Mouse (Mus musculus): ENCODE data around the gene Kcnq5. TPM values are rescaled to one million over a fixed set of nuclear protein-coding genes. Genes with fewer than 3 reads are reported as not detected.

The Kcnq5 gene
- total and polyA plus RNA-seq, 3 experiments: 6.5 to 8.7 (median 8.2) TPM

DNA sequence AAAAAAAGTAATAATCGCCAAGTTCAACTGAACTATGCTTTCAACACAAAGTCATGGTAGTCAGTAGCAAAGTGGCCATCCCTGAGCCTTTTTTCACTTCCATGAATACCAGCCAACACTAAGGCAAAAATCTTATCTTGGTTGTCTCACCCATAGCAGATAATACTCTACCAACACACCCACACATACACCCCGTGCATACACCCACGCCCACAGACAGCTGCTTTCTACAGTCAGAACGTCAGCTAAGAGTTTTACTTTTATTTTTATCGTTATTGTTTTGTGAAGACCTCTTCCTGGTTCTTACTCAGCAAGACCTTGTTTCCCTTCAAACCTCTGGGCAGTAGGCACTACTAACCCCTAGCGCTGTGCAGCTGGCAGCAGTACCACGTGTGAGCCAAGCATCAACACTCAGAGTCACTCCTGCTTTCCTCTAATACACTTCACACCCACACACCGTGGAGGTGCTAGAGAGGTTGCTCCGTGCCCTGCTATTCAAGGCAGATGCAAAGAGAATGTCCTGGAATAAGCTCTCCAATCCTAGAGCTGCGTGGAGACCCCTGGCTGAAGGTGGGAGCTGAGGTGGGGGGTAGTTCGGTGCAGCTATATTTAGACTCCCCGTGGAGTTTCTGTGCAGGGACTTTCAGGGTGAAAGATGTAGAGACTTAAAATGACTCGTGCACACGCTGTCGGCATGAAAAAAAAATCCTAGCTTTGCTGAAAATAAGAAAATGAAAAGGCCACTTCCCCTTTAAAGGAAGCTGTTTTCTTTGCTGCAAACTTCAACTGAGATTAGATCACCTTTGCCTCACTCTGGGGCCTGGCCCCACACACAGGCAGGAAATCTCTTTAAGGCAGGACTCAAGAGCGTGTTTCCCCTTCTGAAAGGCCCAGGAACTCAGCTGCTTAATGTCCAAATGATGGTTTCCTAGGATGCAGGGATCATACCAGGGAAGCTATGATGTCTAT, 1.4 kb upstream of the Kcnq5 start:
- peak overlapping the region; percentile 10 to 80 (median 68) for H3K4me3 ChIP-seq (replicated peaks in 1 of 3; ENCODE audit: low read depth in 2 of 3, low read length in 2 of 3, poor library complexity in 1 of 3)
- no peaks in the 10 kb centered on the region for H3K36me3 ChIP-seq (replicated peaks in 1 of 2; ENCODE audit: control insufficient read depth in 1 of 2, insufficient read depth in 1 of 2, low read length in 1 of 2)
- dilution Hi-C loops (cut with MboI; ENCODE audit: extremely low pct_ligation_motif_present, extremely low pct_unique_long_range_greater_than_20kb, low sequenced_read_pairs): no loop called here
- H3K9me3 ChIP-seq (replicated peaks; ENCODE audit: low read length): no peaks in the 10 kb centered on the region
- peak; percentile 76 for DNase-seq (ENCODE audit: extremely low read depth)
- in situ Hi-C loops (cut with MboI; ENCODE audit: low pct_ligation_motif_present, low pct_unique_long_range_greater_than_20kb, low sequenced_read_pairs): loop anchor here (25.0 kb wide), 2 partner anchors 299 to 351 kb away; no protein-coding TSS in a partner anchor
- H3K27ac ChIP-seq (ENCODE audit: insufficient read depth, low read depth): peak overlapping the region; percentile 79
- peak overlapping the region; percentile 73 for H3K9ac ChIP-seq (ENCODE audit: insufficient read depth, low read depth)
- peaks cover 0 to 24% of the 10 kb centered on the region in 2 experiments; a peak in 2 of 4 replicates for H3K4me1 ChIP-seq (ENCODE audit: control insufficient read depth in 1 of 2, insufficient read depth in 2 of 2)
- H3K79me2 ChIP-seq (replicated peaks; ENCODE audit: control insufficient read depth, extremely low read depth, insufficient read depth, poor library complexity, severe bottlenecking): peaks cover 9% of the 10 kb centered on the region
- H3K4me2 ChIP-seq (ENCODE audit: insufficient read depth, low read depth, poor library complexity, severe bottlenecking): peak overlapping the region; percentile 76
- no peaks in the 10 kb centered on the region for H3K27me3 ChIP-seq (replicated peaks)
- no peak for TF ChIP-seq NRF1 (IDR thresholded peaks at IDR 0.05; ENCODE audit: low read depth, low read length)
- TF ChIP-seq CHD2 (IDR thresholded peaks at IDR 0.05; ENCODE audit: low read length): no peak
- TF ChIP-seq E2F4 (IDR thresholded peaks at IDR 0.05; ENCODE audit: insufficient replicate concordance, low read depth, low read length): no peak
- TF ChIP-seq CTCF (conservative IDR thresholded peaks at IDR 0.05 in 1 of 2, IDR thresholded peaks at IDR 0.05 in 1 of 2; ENCODE audit: low read depth in 2 of 2, low read length in 2 of 2): no peak
- 0 out of 2 replicates have a peak, but pooled peaks have one; percentile 62 for TF ChIP-seq MAZ (IDR thresholded peaks at IDR 0.05; ENCODE audit: low read depth, low read length)
- no peak; the same call in 1 of the 2 replicates for TF ChIP-seq RAD21 (IDR thresholded peaks at IDR 0.05; ENCODE audit: low read depth, low read length)
- peak; percentile 45; the same call in 1 of the 2 replicates for TF ChIP-seq POLR2A (IDR thresholded peaks at IDR 0.05; ENCODE audit: low read depth, low read length)
- TF ChIP-seq MEF2A (IDR thresholded peaks at IDR 0.05; ENCODE audit: borderline replicate concordance, low read depth, low read length): peak; percentile 89
- no peak for TF ChIP-seq USF1 (IDR thresholded peaks at IDR 0.05; ENCODE audit: low read depth, low read length)
- TF ChIP-seq MXI1 (IDR thresholded peaks at IDR 0.05; ENCODE audit: low read depth, low read length): peak; percentile 95
- TF ChIP-seq SIN3A (IDR thresholded peaks at IDR 0.05; ENCODE audit: low read length): peak; percentile 63
- no peak for TF ChIP-seq CHD1 (IDR thresholded peaks at IDR 0.05; ENCODE audit: low read depth, low read length)
- TF ChIP-seq ZNF384 (IDR thresholded peaks at IDR 0.05; ENCODE audit: low read depth, low read length): peak; percentile 86
- TF ChIP-seq ETS1 (conservative IDR thresholded peaks at IDR 0.05; ENCODE audit: low read depth, low read length): peak; percentile 22; the same call in 1 of the 2 replicates
- TF ChIP-seq HCFC1 (IDR thresholded peaks at IDR 0.05; ENCODE audit: low read depth, low read length): peak; percentile 15; the same call in 1 of the 2 replicates
- no peak for TF ChIP-seq UBTF (IDR thresholded peaks at IDR 0.05; ENCODE audit: low read depth, low read length)
- TF ChIP-seq MYC (IDR thresholded peaks at IDR 0.05; ENCODE audit: low read depth, low read length): peak; percentile 81
- 0 out of 2 replicates have a peak, but pooled peaks have one; percentile 67 for TF ChIP-seq RCOR1 (conservative IDR thresholded peaks at IDR 0.05; ENCODE audit: low read depth, low read length)
- no peak for TF ChIP-seq ZMIZ1 (IDR thresholded peaks at IDR 0.05; ENCODE audit: low read depth, low read length)
- TF ChIP-seq JUND (conservative IDR thresholded peaks at IDR 0.05; ENCODE audit: low read depth, low read length): 0 out of 2 replicates have a peak, but pooled peaks have one; percentile 13
- TF ChIP-seq USF2 (conservative IDR thresholded peaks at IDR 0.05; ENCODE audit: low read depth, low read length): no peak
- peak; percentile 49 for TF ChIP-seq ELF1 (IDR thresholded peaks at IDR 0.05; ENCODE audit: low read depth, low read length)
- peak; percentile 58; the same call in 1 of the 2 replicates for TF ChIP-seq IRF4 (IDR thresholded peaks at IDR 0.05; ENCODE audit: low read depth, low read length)
- no peak for TF ChIP-seq ZKSCAN1 (IDR thresholded peaks at IDR 0.05; ENCODE audit: borderline replicate concordance, low read depth, low read length)
- peak; percentile 21 for TF ChIP-seq TCF12 (IDR thresholded peaks at IDR 0.05; ENCODE audit: low read depth, low read length)
- TF ChIP-seq NELFE (IDR thresholded peaks at IDR 0.05; ENCODE audit: low read depth, low read length): no peak
- no peak for TF ChIP-seq GABPA (IDR thresholded peaks at IDR 0.05; ENCODE audit: insufficient replicate concordance, low read depth, low read length)
- no peak for TF ChIP-seq SMC3 (IDR thresholded peaks at IDR 0.05; ENCODE audit: low read depth, low read length)
- TF ChIP-seq BHLHE40 (IDR thresholded peaks at IDR 0.05; ENCODE audit: low read depth, low read length): peak; percentile 78
- 0 out of 2 replicates have a peak, but pooled peaks have one; percentile 49 for TF ChIP-seq KAT2A (IDR thresholded peaks at IDR 0.05; ENCODE audit: insufficient replicate concordance, low read length)
- TF ChIP-seq POLR2AphosphoS2 (IDR thresholded peaks at IDR 0.05; ENCODE audit: low read depth, low read length): no peak
- 0 out of 2 replicates have a peak, but pooled peaks have one; percentile 31 for TF ChIP-seq TBP (conservative IDR thresholded peaks at IDR 0.05; ENCODE audit: low read depth, low read length)
- TF ChIP-seq PAX5 (IDR thresholded peaks at IDR 0.05; ENCODE audit: low read length): no peak
- no peak for TF ChIP-seq MAFK (IDR thresholded peaks at IDR 0.05; ENCODE audit: insufficient replicate concordance, low read length)
- TF ChIP-seq ZC3H11A (IDR thresholded peaks at IDR 0.05; ENCODE audit: low read depth, low read length): no peak
- peak; percentile 67 for TF ChIP-seq EP300 (IDR thresholded peaks at IDR 0.05; ENCODE audit: low read length)
- peak; percentile 74; the same call in 1 of the 2 replicates for TF ChIP-seq MAX (IDR thresholded peaks at IDR 0.05; ENCODE audit: low read length)
